Comparison of ENCODE assay signal across 9 mouse cellular contexts in genomic region chr16:33337681-33338080, GRCm38 (mm10). TPM values are rescaled to one million over a fixed set of nuclear protein-coding genes. Genes with fewer than 3 reads are reported as not detected.
A peak's percentile ranks its signal among the peaks of the same experiment; 100 is the strongest.
DNase-seq lines count a peak whose midpoint lies in the region; ATAC-seq and TF ChIP-seq lines count a peak whose summit lies in the region.
"Had no signal": no experiment of that assay in that cellular context is flagged by ENCODE, and none has a peak within 500 bp of the region (broad histone marks: within the 10 kb centered on the region; RNA-seq: fewer than 3 reads in every experiment).

No protein-coding gene starts in this region.

- no peak overlapping the region for H3K27ac ChIP-seq in heart, postnatal 0 days (ENCODE audit: low read depth)
- H3K27ac ChIP-seq in lung, embryonic 16.5 days (ENCODE audit: low read length), result no peak overlapping the region
- no peak overlapping the region for H3K27ac ChIP-seq in neural tube, embryonic 15.5 days (replicated peaks)

- no peak overlapping the region for H3K9ac ChIP-seq in heart, postnatal 0 days (replicated peaks; ENCODE audit: low read depth, low read length)
- 0 out of 2 replicates have a peak overlapping the region, but pooled peaks have one; percentile 27 for H3K9ac ChIP-seq in lung, embryonic 16.5 days (ENCODE audit: low read length)
- H3K9ac ChIP-seq in neural tube, embryonic 15.5 days (replicated peaks), result no peak overlapping the region

- H3K9me3 ChIP-seq in heart, postnatal 0 days (replicated peaks; ENCODE audit: control insufficient read depth, low read length), result no peaks in the 10 kb centered on the region
- no peaks in the 10 kb centered on the region for H3K9me3 ChIP-seq in lung, embryonic 16.5 days (ENCODE audit: control insufficient read depth, low read length)
- no peaks in the 10 kb centered on the region for H3K9me3 ChIP-seq in neural tube, embryonic 15.5 days (replicated peaks)
- H3K9me3 ChIP-seq: hindbrain, embryonic 10.5 days had no signal

- 70% methylated on average over 10 of the region's 10 CpGs for WGBS in heart, postnatal 0 days
- WGBS in lung, embryonic 16.5 days, result 62% methylated on average over 10 of the region's 10 CpGs
- 84% methylated on average over 10 of the region's 10 CpGs for WGBS in neural tube, embryonic 15.5 days

- no peak for DNase-seq in heart, postnatal 0 days (ENCODE audit: low spot score)
- DNase-seq in heart, adult 8-10 months (ENCODE audit: low spot score), result no peak
- no peak for DNase-seq in lung, adult 18-20 months
- peak; percentile 43 for DNase-seq in R1 (ENCODE audit: low read depth, low spot score)
- no peak for DNase-seq in adrenal gland, adult 18-20 months (ENCODE audit: low spot score in 2 of 2)
- DNase-seq in gastrocnemius, postnatal 10 days, result no peak

- 0 out of 2 replicates have a peak overlapping the region, but pooled peaks have one; percentile 2 for H3K4me3 ChIP-seq in heart, postnatal 0 days (ENCODE audit: low read depth, low read length)
- peak overlapping the region; percentile 17 for H3K4me3 ChIP-seq in lung, embryonic 16.5 days (ENCODE audit: low read length)
- H3K4me3 ChIP-seq in neural tube, embryonic 15.5 days (replicated peaks), result no peak overlapping the region

- ATAC-seq in heart, postnatal 0 days (ENCODE audit: insufficient read depth, low read depth), result no peak
- no peak for ATAC-seq in lung, embryonic 16.5 days (ENCODE audit: low read depth)
- no peak for ATAC-seq in neural tube, embryonic 15.5 days (ENCODE audit: low FRiP score)

- peak overlapping the region; percentile 16 for H3K4me2 ChIP-seq in heart, postnatal 0 days (ENCODE audit: low read depth, low read length)
- H3K4me2 ChIP-seq in lung, embryonic 16.5 days (ENCODE audit: low read depth, low read length), result peak overlapping the region; percentile 45
- H3K4me2 ChIP-seq in neural tube, embryonic 15.5 days, result peak overlapping the region; percentile 35; the same call in 1 of the 2 replicates

- TF ChIP-seq CTCF in heart, postnatal 0 days (IDR thresholded peaks at IDR 0.05; ENCODE audit: low read depth), result no peak

- no peak for TF ChIP-seq EP300 in heart, postnatal 0 days (IDR thresholded peaks at IDR 0.05; ENCODE audit: low read depth)

- H3K27me3 ChIP-seq in heart, postnatal 0 days (ENCODE audit: control insufficient read depth, insufficient read depth, low read length), result no peaks in the 10 kb centered on the region
- H3K27me3 ChIP-seq in lung, embryonic 16.5 days (ENCODE audit: control insufficient read depth, insufficient read depth, low read depth, low read length), result no peaks in the 10 kb centered on the region
- no peaks in the 10 kb centered on the region for H3K27me3 ChIP-seq in neural tube, embryonic 15.5 days (replicated peaks)

- no peaks in the 10 kb centered on the region for H3K36me3 ChIP-seq in heart, postnatal 0 days (replicated peaks; ENCODE audit: control insufficient read depth, insufficient read depth, low read length)
- H3K36me3 ChIP-seq in lung, embryonic 16.5 days (ENCODE audit: control insufficient read depth, insufficient read depth, low read length), result no peaks in the 10 kb centered on the region
- no peaks in the 10 kb centered on the region for H3K36me3 ChIP-seq in neural tube, embryonic 15.5 days
- H3K36me3 ChIP-seq: hindbrain, embryonic 10.5 days had no signal

- H3K4me1 ChIP-seq in heart, postnatal 0 days (ENCODE audit: control insufficient read depth, insufficient read depth), result no peaks in the 10 kb centered on the region
- H3K4me1 ChIP-seq in lung, embryonic 16.5 days (replicated peaks; ENCODE audit: control insufficient read depth, insufficient read depth, low read length), result peaks cover 1% of the 10 kb centered on the region; the same call in 1 of the 2 replicates
- peaks cover 4% of the 10 kb centered on the region; the same call in 1 of the 2 replicates for H3K4me1 ChIP-seq in neural tube, embryonic 15.5 days

RNA-seq across cellular contexts. Expression of gene Zfp148, which starts 43.0 kb away (rescaled TPM):
- total RNA-seq in heart, postnatal 0 days (2014; rRNA removed; ENCODE audit: low replicate concordance), result 20.7 and 21.8 TPM in 2 replicates
- 30.0 and 30.3 TPM in 2 replicates for polyA plus RNA-seq in heart, postnatal 0 days (2015; fragmentation: Nextera tagmentation; extraction: Ambion mirVana)
- total RNA-seq in heart, adult 8-10 months (2022), result 10 to 100 TPM; 37.2 to 41.2 (median 38.7) TPM
- 52.5 and 57.2 TPM in 2 replicates for polyA plus RNA-seq in lung, embryonic 16.5 days (2015; fragmentation: Nextera tagmentation; extraction: Ambion mirVana)
- polyA plus RNA-seq in neural tube, embryonic 15.5 days (2015; fragmentation: Nextera tagmentation; extraction: Ambion mirVana), result 43.3 and 50.0 TPM in 2 replicates
- 10 to 100 TPM; 59.5 to 65.1 TPM for total RNA-seq in adrenal gland, adult 18-20 months (2021)
- total RNA-seq in gastrocnemius, postnatal 10 days (2021), result 10 to 100 TPM; 28.0 to 31.9 TPM
